Mouse (Mus musculus) heart, embryonic 15.5 days (tissue): ENCODE data around the gene B020031M17Rik. TPM values are rescaled to one million over a fixed set of nuclear protein-coding genes. Genes with fewer than 3 reads are reported as not detected.
"Not testable (repeated sequence)": the region's sequence is repeated elsewhere in the genome, so short reads cannot be mapped to it uniquely, and the experiment has no call there.

Experiments used
- ATAC-seq: fragments of 200-750 bp; cut with Nextera tagmentation; replicated peaks from 2 replicates; pipeline ENCODE4 v1.8.0; 2017; ENCODE audit warnings: low read depth, moderate TSS enrichment; ENCODE audit not compliant: insufficient number of reproducible peaks, insufficient read depth, low FRiP score
- H3K27ac ChIP-seq: fragments of 300-500 bp; sonication (generic); 2 replicates; pipeline ENCODE4 v1.5.1; 2015; ENCODE audit warnings: mild to moderate bottlenecking, inconsistent platforms
- H3K27me3 ChIP-seq: fragments of 300-500 bp; sonication (generic); 2 replicates; pipeline ENCODE4 v1.6.1; 2015; ENCODE audit warnings: inconsistent platforms
- H3K36me3 ChIP-seq: fragments of 300-500 bp; sonication (generic); 2 replicates; pipeline ENCODE4 v1.6.1; 2015; ENCODE audit warnings: mild to moderate bottlenecking, inconsistent platforms
- H3K4me1 ChIP-seq: fragments of 300-500 bp; sonication (generic); replicated peaks from 2 replicates; pipeline ENCODE4 v1.6.1; 2015; ENCODE audit warnings: inconsistent platforms
- H3K4me2 ChIP-seq: fragments of 300-500 bp; sonication (generic); 2 replicates; pipeline ENCODE4 v1.6.1; 2015; ENCODE audit warnings: inconsistent platforms, mild to moderate bottlenecking, moderate library complexity
- H3K4me3 ChIP-seq: fragments of 300-500 bp; sonication (generic); 2 replicates; pipeline ENCODE4 v1.5.1; 2015; ENCODE audit warnings: mild to moderate bottlenecking, inconsistent platforms
- H3K9ac ChIP-seq: fragments of 300-500 bp; sonication (generic); 2 replicates; pipeline ENCODE4 v1.6.1; 2015; ENCODE audit warnings: mild to moderate bottlenecking, inconsistent platforms
- H3K9me3 ChIP-seq: fragments of 300-500 bp; sonication (generic); replicated peaks from 2 replicates; pipeline ENCODE4 v1.6.1; 2016; ENCODE audit warnings: inconsistent platforms
- WGBS: fragments of 180-500 bp; shearing (Covaris S2); methylation state at CpG from one replicate; pipeline ENCODE4 v1.1.7; 2015; ENCODE audit warnings: mixed read lengths; 5-methylcytosine and 5-hydroxymethylcytosine counted together
- polyA plus RNA-seq: library from polyadenylated mRNA; unstranded; fragments of >200 nt; fragmentation: Nextera tagmentation; extraction: Ambion mirVana; gene quantifications from 2 replicates; pipeline ENCODE4 v1.2.1, GENCODE M21; 2015

B020031M17Rik gene
- polyA plus RNA-seq, 1 experiment from 2014 or later, result not detected

DNA sequence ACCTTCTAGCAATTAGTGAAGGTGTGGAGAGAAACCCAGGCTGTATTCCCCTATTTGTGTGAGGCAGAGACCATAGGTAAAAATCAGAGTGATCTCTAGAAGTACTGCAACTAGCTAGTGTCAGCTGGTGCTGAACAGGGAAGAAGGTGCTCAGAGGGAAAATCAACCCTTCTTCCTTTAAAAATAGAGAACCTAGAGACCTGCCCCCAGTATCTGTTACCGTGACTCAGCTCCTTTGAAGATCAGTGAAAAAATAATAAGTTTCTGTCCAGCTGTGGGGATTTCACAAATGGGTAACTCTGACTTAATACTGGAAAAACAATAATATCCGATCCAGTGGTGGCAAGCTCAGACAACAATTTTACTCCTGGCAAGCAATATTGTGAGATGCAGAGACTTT is 4.5 kb upstream of the B020031M17Rik start:
- not testable (repeated sequence) for H3K27ac ChIP-seq, H3K4me1 ChIP-seq, ATAC-seq, H3K4me2 ChIP-seq, H3K9ac ChIP-seq, H3K4me3 ChIP-seq, H3K9me3 ChIP-seq, H3K36me3 ChIP-seq, H3K27me3 ChIP-seq
- WGBS, result 60% methylated on average over 2 of the region's 2 CpGs

DNA sequence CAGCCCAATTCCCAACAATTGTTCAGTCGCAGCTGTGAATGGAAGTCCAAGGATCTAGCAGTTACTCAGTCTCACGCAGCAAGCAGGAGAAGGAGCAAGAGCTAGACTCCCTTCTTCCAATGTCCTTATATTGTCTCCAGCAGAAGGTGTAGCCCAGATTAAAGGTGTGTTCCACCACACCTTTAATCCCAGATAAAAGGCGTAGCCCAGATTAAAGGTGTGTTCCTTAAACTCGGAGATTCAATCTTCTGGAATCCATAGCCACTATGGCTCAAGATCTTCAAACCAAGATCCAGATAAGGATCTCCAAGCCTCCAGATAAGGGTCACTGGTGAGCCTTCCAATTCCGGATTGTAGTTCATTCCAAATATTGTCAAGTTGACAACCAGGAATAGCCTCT is 21.4 kb downstream of the B020031M17Rik start, which contains the start of gene Gm21761:
Gene Gm21761, minus strand, starts transcription at position 101 of the 400 bp plus-strand sequence.
- not testable (repeated sequence) for H3K36me3 ChIP-seq, H3K9ac ChIP-seq, H3K27ac ChIP-seq, ATAC-seq, H3K4me1 ChIP-seq, H3K4me3 ChIP-seq, H3K9me3 ChIP-seq, H3K4me2 ChIP-seq, H3K27me3 ChIP-seq
- no CpG with 5 or more reads among the region's 5 CpGs for WGBS

DNA sequence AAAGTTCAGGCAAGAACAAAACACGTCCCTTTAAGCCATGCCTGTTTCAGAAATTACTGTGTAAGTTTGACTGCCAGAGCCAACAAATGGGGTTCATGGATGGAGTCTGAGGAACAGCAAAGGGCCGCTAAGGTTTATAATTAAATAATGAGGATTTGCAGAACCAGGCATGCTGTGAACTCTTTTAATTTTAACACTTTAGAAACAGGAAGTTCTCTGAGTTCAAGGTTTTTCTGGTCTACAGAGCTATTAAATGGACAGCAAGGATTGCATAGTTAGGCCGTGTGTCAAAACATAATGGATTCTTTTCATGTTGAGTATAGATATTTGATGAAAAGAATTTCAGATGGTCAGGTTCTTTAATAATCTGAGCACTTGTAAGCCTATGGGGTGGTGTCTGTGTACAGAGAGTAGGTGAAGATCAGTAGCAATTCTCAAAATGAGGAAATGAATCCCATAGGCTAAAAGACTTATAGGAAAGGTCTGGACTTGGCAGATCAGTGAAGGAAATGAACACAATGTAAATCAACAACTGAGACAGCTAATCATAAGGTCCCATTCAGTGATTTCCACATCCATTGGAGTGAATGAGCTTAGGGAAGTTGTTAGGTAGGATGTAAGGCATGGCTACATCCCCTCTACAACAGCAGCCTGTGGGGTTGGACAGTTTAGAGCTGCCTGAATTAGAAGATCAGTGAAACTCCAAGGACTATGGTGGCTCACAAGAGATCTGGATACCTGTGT is 25.8 kb downstream of the B020031M17Rik start:
- H3K27ac ChIP-seq, H3K27me3 ChIP-seq, H3K9me3 ChIP-seq, H3K4me1 ChIP-seq, H3K9ac ChIP-seq, H3K4me3 ChIP-seq, H3K4me2 ChIP-seq, ATAC-seq, H3K36me3 ChIP-seq: not testable (repeated sequence)
- 65% methylated on average over 3 of the region's 3 CpGs for WGBS

DNA sequence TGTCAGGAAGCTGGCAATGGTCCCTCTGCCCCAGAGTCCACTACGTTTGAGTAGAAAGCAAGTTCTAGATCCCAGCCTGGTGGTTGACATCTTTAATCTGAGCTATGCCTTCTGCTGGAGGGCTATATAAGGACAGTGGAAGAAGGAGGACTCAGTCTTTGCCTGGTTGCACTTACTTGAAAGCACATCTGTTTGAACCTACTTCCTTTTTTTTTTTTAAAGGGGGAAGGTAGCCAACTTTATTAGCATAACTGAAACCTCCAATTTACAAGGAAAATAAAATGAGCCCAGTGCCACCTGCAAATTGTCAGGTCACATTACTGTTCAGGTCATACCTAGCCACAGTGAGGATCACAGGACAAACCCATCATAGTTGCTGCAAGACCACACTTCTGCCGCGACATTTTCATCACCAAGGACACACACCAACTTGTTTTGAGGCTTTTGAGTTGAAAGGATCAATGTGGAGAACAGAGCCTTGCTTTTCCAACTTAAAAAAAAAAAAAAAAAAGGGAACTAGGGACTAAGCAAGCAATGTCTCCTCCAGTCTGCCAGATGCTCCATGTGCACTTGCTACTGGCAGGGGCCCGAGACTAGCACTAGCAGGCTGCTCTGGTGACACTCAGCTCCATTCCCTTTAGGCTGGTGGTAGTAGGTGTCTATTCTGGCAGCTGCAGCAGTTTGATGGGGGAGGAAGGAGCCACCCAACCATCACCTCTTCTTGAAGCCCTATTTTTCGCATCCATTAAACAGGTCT is 33.5 kb downstream of the B020031M17Rik start:
- H3K27ac ChIP-seq, H3K4me3 ChIP-seq, H3K27me3 ChIP-seq, H3K9me3 ChIP-seq, H3K4me2 ChIP-seq, H3K4me1 ChIP-seq, ATAC-seq, H3K9ac ChIP-seq, H3K36me3 ChIP-seq: not testable (repeated sequence)
- 63% methylated on average over 4 of the region's 5 CpGs for WGBS

DNA sequence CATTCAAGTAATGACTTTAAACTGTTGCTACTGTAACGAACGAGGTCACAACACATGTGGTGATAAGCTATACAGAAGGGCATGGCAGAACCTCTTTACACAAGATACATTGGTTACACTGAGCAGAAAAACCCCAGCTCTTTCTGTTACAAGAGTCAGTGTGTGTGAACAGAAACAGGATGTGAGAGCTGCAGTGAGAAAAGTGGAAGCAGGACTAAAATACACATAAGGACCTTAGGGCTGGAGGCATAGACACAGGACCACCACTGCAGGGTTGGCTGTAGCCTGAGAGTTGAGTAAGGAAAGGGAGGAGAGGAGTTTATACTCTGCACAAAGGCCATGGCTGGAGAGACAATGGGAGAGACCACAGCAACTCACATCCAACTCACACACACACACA is 34.2 kb downstream of the B020031M17Rik start:
- H3K4me1 ChIP-seq, H3K9me3 ChIP-seq, H3K27me3 ChIP-seq, H3K4me2 ChIP-seq, H3K27ac ChIP-seq, H3K9ac ChIP-seq, H3K4me3 ChIP-seq, H3K36me3 ChIP-seq, ATAC-seq: not testable (repeated sequence)
- WGBS, result 54% methylated on average over 2 of the region's 2 CpGs

Other genes with a start within 250 kb of the B020031M17Rik start
- 0.72 and 0.77 TPM in 2 replicates for gene Nim1k, start 194.9 kb downstream of the B020031M17Rik start, polyA plus RNA-seq
- 21.6 and 22.7 TPM in 2 replicates for gene Zfp131, start 159.9 kb downstream of the B020031M17Rik start, polyA plus RNA-seq
- gene AF067063, start 120.6 kb downstream of the B020031M17Rik start, polyA plus RNA-seq, result not detected in 2 replicates
- not detected in 2 replicates for gene D13Ertd608e, start 114.8 kb downstream of the B020031M17Rik start, polyA plus RNA-seq
- not detected in 2 replicates for gene Tcstv1, start 56.0 kb downstream of the B020031M17Rik start, polyA plus RNA-seq
- not detected in 2 replicates for gene Gm21761, start 21.5 kb downstream of the B020031M17Rik start, polyA plus RNA-seq
- not detected in 2 replicates for gene Gm36079, start 76.2 kb upstream of the B020031M17Rik start, polyA plus RNA-seq
- gene Gm21188, start 101.4 kb upstream of the B020031M17Rik start, polyA plus RNA-seq, result not detected in 2 replicates
- gene Gm20767, start 189.4 kb upstream of the B020031M17Rik start, polyA plus RNA-seq, result not detected in 2 replicates
- gene Gm21818, start 221.6 kb upstream of the B020031M17Rik start, polyA plus RNA-seq, result not detected in 2 replicates